17 mouse cellular contexts compared by ENCODE assay signal in the genomic region with DNA sequence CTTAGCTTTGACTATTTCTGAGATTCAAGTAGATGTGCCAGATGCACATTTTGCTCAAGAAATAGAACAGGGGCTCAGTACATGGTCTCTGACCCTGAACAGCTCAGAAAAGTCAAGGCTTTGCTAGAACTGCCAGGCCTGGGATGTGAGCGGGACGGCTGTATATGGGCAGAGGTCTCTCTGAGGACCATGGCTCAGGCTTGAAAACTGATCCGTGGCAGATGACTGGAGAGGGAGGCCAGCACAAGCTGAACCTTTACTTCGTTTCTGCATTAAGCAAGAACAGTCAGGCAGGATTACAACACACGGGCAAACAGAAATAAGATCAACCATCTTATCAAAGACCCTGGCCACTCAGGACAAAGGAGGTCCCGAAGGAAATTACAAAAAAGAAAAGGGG.
A peak's percentile ranks its signal among the peaks of the same experiment; 100 is the strongest.
DNase-seq lines count a peak whose midpoint lies in the region; TF ChIP-seq lines count a peak whose summit lies in the region.
"Had no signal": no experiment of that assay in that cellular context is flagged by ENCODE, and none has a peak within 500 bp of the region (broad histone marks: within the 10 kb centered on the region; RNA-seq: fewer than 3 reads in every experiment).

No protein-coding gene starts in this region.

- intact Hi-C loops in heart, postnatal 25 days (cut with DNase I), result loop anchor here (1.0 to 10.0 kb wide), 2 partner anchors 59 to 605 kb away; partner anchors contain the start of genes Mier1 and Wdr78

- H3K27ac ChIP-seq in layer of hippocampus, adult 2 months, result peak overlapping the region; percentile 86; the same call in 1 of the 2 replicates
- H3K27ac ChIP-seq: embryonic facial prominence, embryonic 12.5 days; intestine, embryonic 15.5 days; liver, embryonic 14.5 days; midbrain, embryonic 15.5 days; neural tube, embryonic 15.5 days had no signal

- TF ChIP-seq CTCF in layer of hippocampus, adult 2 months (conservative IDR thresholded peaks at IDR 0.05), result no peak

- no peak overlapping the region for H3K4me3 ChIP-seq in layer of hippocampus, adult 2 months
- H3K4me3 ChIP-seq: embryonic facial prominence, embryonic 12.5 days; heart, embryonic 12.5 days; hindbrain, embryonic 15.5 days; intestine, embryonic 15.5 days; midbrain, embryonic 15.5 days; myocyte; neural tube, embryonic 15.5 days had no signal

- DNase-seq in heart, adult 11 months, result peak; percentile 79
- DNase-seq in heart, postnatal 25 days (ENCODE audit: low spot score), result no peak
- no peak for DNase-seq in layer of hippocampus, adult 2 months (ENCODE audit: low spot score in 2 of 2)
- no peak for DNase-seq in layer of hippocampus, adult 18-20 months (ENCODE audit: low spot score in 2 of 2)
- peak; percentile 47 for DNase-seq in adipocyte (ENCODE audit: low spot score)
- peak; percentile 12 for DNase-seq in naive thymus-derived CD4-positive, alpha-beta T cell, adult 2 months (ENCODE audit: low read depth)
- DNase-seq in lung, postnatal 25 days (ENCODE audit: low spot score), result no peak
- DNase-seq: cerebellum, adult 8-10 months; kidney, adult 9 months had no signal

Comparison
In these comparisons a context has a peak if more than half of its experiments do, and no peak if none do; other contexts are left out.
1. DNase-seq: peak in heart, adult 11 months (single experiment), adipocyte (single experiment) and naive thymus-derived CD4-positive, alpha-beta T cell, adult 2 months (single experiment); none in heart, postnatal 25 days (single experiment), layer of hippocampus, adult 2 months (0 of 2), layer of hippocampus, adult 18-20 months (0 of 2) and lung, postnatal 25 days (single experiment).